Mouse (Mus musculus) midbrain, embryonic 15.5 days (tissue): ENCODE measurements around the gene Fcrl1. TPM values are rescaled to one million over a fixed set of nuclear protein-coding genes. Genes with fewer than 3 reads are reported as not detected.

Source experiments
- ATAC-seq: fragments of 200-750 bp; cut with Nextera tagmentation; replicated peaks from 2 replicates; pipeline ENCODE4 v1.8.0; 2017; ENCODE audit warnings: moderate TSS enrichment
- H3K27ac ChIP-seq: fragments of 300-500 bp; sonication (generic); 2 replicates; pipeline ENCODE4 v1.5.1; 2015; ENCODE audit warnings: mild to moderate bottlenecking, inconsistent platforms
- H3K27me3 ChIP-seq: fragments of 300-500 bp; sonication (generic); replicated peaks from 2 replicates; pipeline ENCODE4 v1.6.1; 2015; ENCODE audit warnings: inconsistent platforms
- H3K36me3 ChIP-seq: fragments of 300-500 bp; sonication (generic); replicated peaks from 2 replicates; pipeline ENCODE4 v1.6.1; 2015; ENCODE audit warnings: inconsistent platforms
- H3K4me1 ChIP-seq: fragments of 300-500 bp; sonication (generic); 2 replicates; pipeline ENCODE4 v1.6.1; 2015; ENCODE audit warnings: inconsistent platforms
- H3K4me2 ChIP-seq: fragments of 300-500 bp; sonication (generic); 2 replicates; pipeline ENCODE4 v1.6.1; 2015; ENCODE audit warnings: inconsistent platforms, mild to moderate bottlenecking, moderate library complexity
- H3K4me3 ChIP-seq: fragments of 300-500 bp; sonication (generic); 2 replicates; pipeline ENCODE4 v1.5.1; 2015; ENCODE audit warnings: mild to moderate bottlenecking, inconsistent platforms
- H3K9ac ChIP-seq: fragments of 300-500 bp; sonication (generic); 2 replicates; pipeline ENCODE4 v1.6.1; 2015; ENCODE audit warnings: mild to moderate bottlenecking, inconsistent platforms
- H3K9me3 ChIP-seq: fragments of 300-500 bp; sonication (generic); 2 replicates; pipeline ENCODE4 v1.6.1; 2016; ENCODE audit warnings: inconsistent platforms
- whole genome bisulfite sequencing: fragments of 180-500 bp; shearing (Covaris S2); methylation state at CpG from one replicate; pipeline ENCODE4 v1.1.7; 2015; ENCODE audit warnings: mixed read lengths; 5-methylcytosine and 5-hydroxymethylcytosine counted together
- polyA plus RNA-seq: library from polyadenylated mRNA; unstranded; fragments of >200 nt; fragmentation: Nextera tagmentation; extraction: Ambion mirVana; gene quantifications from 2 replicates; pipeline ENCODE4 v1.2.1, GENCODE M21; 2015

Fcrl1 gene
- polyA plus RNA-seq, 1 experiment from 2014 or later, result not detected

- 47% methylated on average over 7 of the region's 7 CpGs for WGBS
Observed at GRCm38 (mm10) chr3:87381806-87382712, 5.9 kb downstream of the Fcrl1 start.

GRCm38 (mm10) chr3:87383308-87383707 lies 7.1 kb downstream of the Fcrl1 start:
- H3K27me3 ChIP-seq, result no peaks in the 10 kb centered on the region
- WGBS, result 97% methylated on average over 3 of the region's 3 CpGs
- H3K4me1 ChIP-seq, result no peaks in the 10 kb centered on the region
- H3K27ac ChIP-seq, result no peak overlapping the region
- H3K4me2 ChIP-seq, result no peak overlapping the region
- H3K9me3 ChIP-seq, result no peaks in the 10 kb centered on the region
- no peak for ATAC-seq
- H3K9ac ChIP-seq, result no peak overlapping the region
- H3K36me3 ChIP-seq, result no peaks in the 10 kb centered on the region
- no peak overlapping the region for H3K4me3 ChIP-seq

More at GRCm38 (mm10) chr3:87381806-87382712, 5.9 kb downstream of the Fcrl1 start:
- no peak for ATAC-seq
- H3K4me1 ChIP-seq, result no peaks in the 10 kb centered on the region
- no peaks in the 10 kb centered on the region for H3K36me3 ChIP-seq
- no peak overlapping the region for H3K4me3 ChIP-seq
- H3K27me3 ChIP-seq, result no peaks in the 10 kb centered on the region
- H3K27ac ChIP-seq, result no peak overlapping the region; the same call in 1 of the 2 replicates
- no peak overlapping the region for H3K9ac ChIP-seq
- no peak overlapping the region for H3K4me2 ChIP-seq
- H3K9me3 ChIP-seq, result no peaks in the 10 kb centered on the region

- WGBS, result 88% methylated on average over 9 of the region's 9 CpGs
- H3K27me3 ChIP-seq, result no peaks in the 10 kb centered on the region
- H3K4me1 ChIP-seq, result no peaks in the 10 kb centered on the region
- no peaks in the 10 kb centered on the region for H3K36me3 ChIP-seq
- no peak overlapping the region for H3K27ac ChIP-seq
- H3K9ac ChIP-seq, result no peak overlapping the region
- no peak overlapping the region for H3K4me3 ChIP-seq
- H3K4me2 ChIP-seq, result no peak overlapping the region
- no peaks in the 10 kb centered on the region for H3K9me3 ChIP-seq
- ATAC-seq, result no peak
Observed at GRCm38 (mm10) chr3:87385105-87385504, 8.9 kb downstream of the Fcrl1 start.

GRCm38 (mm10) chr3:87390935-87391334 lies 14.7 kb downstream of the Fcrl1 start:
- Histone ChIP-seq H3K4me1 (no peaks in the 10 kb centered on the region), H3K27ac (no peak overlapping the region), H3K9me3 (no peaks in the 10 kb centered on the region), H3K27me3 (no peaks in the 10 kb centered on the region), H3K4me3 (no peak overlapping the region), H3K9ac (no peak overlapping the region), H3K36me3 (no peaks in the 10 kb centered on the region), H3K4me2 (no peak overlapping the region)
- ATAC-seq, result no peak
- WGBS, result 84% methylated on average over 1 of the region's 1 CpGs

GRCm38 (mm10) chr3:87398809-87399208 lies 22.6 kb downstream of the Fcrl1 start:
- H3K27me3 ChIP-seq, result no peaks in the 10 kb centered on the region
- ATAC-seq, result no peak
- H3K9me3 ChIP-seq, result no peaks in the 10 kb centered on the region
- 65% methylated on average over 4 of the region's 4 CpGs for WGBS
- no peak overlapping the region for H3K9ac ChIP-seq
- no peaks in the 10 kb centered on the region for H3K36me3 ChIP-seq
- H3K27ac ChIP-seq, result no peak overlapping the region
- no peaks in the 10 kb centered on the region for H3K4me1 ChIP-seq
- no peak overlapping the region for H3K4me3 ChIP-seq
- H3K4me2 ChIP-seq, result no peak overlapping the region

- Histone ChIP-seq H3K27ac (no peak overlapping the region), H3K9ac (no peak overlapping the region), H3K9me3 (no peaks in the 10 kb centered on the region), H3K27me3 (no peaks in the 10 kb centered on the region), H3K4me2 (no peak overlapping the region), H3K4me1 (no peaks in the 10 kb centered on the region), H3K4me3 (no peak overlapping the region), H3K36me3 (no peaks in the 10 kb centered on the region)
- ATAC-seq, result no peak
- 92% methylated on average over 4 of the region's 4 CpGs for WGBS
Observed at GRCm38 (mm10) chr3:87399906-87400305, 23.7 kb downstream of the Fcrl1 start.

GRCm38 (mm10) chr3:87401321-87401720 lies 25.1 kb downstream of the Fcrl1 start:
- Histone ChIP-seq H3K4me1 (no peaks in the 10 kb centered on the region), H3K27me3 (no peaks in the 10 kb centered on the region), H3K4me2 (no peak overlapping the region), H3K36me3 (no peaks in the 10 kb centered on the region), H3K9me3 (no peaks in the 10 kb centered on the region), H3K27ac (no peak overlapping the region), H3K4me3 (no peak overlapping the region), H3K9ac (no peak overlapping the region)
- WGBS, result 63% methylated on average over 5 of the region's 5 CpGs
- ATAC-seq, result no peak

- Histone ChIP-seq H3K27ac (no peak overlapping the region), H3K36me3 (no peaks in the 10 kb centered on the region), H3K9ac (no peak overlapping the region), H3K4me3 (no peak overlapping the region), H3K4me2 (no peak overlapping the region), H3K9me3 (no peaks in the 10 kb centered on the region), H3K27me3 (no peaks in the 10 kb centered on the region), H3K4me1 (no peaks in the 10 kb centered on the region)
- ATAC-seq, result no peak
- 33% methylated on average over 4 of the region's 4 CpGs for WGBS
Observed at GRCm38 (mm10) chr3:87408171-87408570, 32.0 kb downstream of the Fcrl1 start.

- H3K4me2 ChIP-seq, result no peak overlapping the region
- no peak overlapping the region for H3K27ac ChIP-seq
- H3K36me3 ChIP-seq, result no peaks in the 10 kb centered on the region
- no peaks in the 10 kb centered on the region for H3K9me3 ChIP-seq
- H3K4me1 ChIP-seq, result no peaks in the 10 kb centered on the region
- 77% methylated on average over 4 of the region's 4 CpGs for WGBS
- no peaks in the 10 kb centered on the region for H3K27me3 ChIP-seq
- no peak overlapping the region for H3K9ac ChIP-seq
- H3K4me3 ChIP-seq, result no peak overlapping the region
- no peak for ATAC-seq
Observed at GRCm38 (mm10) chr3:87409196-87409935, 33.2 kb downstream of the Fcrl1 start.

- WGBS, result 91% methylated on average over 6 of the region's 6 CpGs
- no peak overlapping the region for H3K4me3 ChIP-seq
Observed at GRCm38 (mm10) chr3:87410605-87411004, 34.4 kb downstream of the Fcrl1 start.

GRCm38 (mm10) chr3:87411150-87411549 lies 35.0 kb downstream of the Fcrl1 start:
- Histone ChIP-seq H3K27ac (no peak overlapping the region), H3K27me3 (no peaks in the 10 kb centered on the region), H3K9me3 (no peaks in the 10 kb centered on the region), H3K4me3 (no peak overlapping the region), H3K4me1 (no peaks in the 10 kb centered on the region), H3K9ac (no peak overlapping the region), H3K36me3 (no peaks in the 10 kb centered on the region), H3K4me2 (no peak overlapping the region)
- WGBS, result 16% methylated on average over 12 of the region's 12 CpGs
- no peak for ATAC-seq

More at GRCm38 (mm10) chr3:87410605-87411004, 34.4 kb downstream of the Fcrl1 start:
- Histone ChIP-seq H3K9me3 (no peaks in the 10 kb centered on the region), H3K4me2 (no peak overlapping the region), H3K36me3 (no peaks in the 10 kb centered on the region), H3K9ac (no peak overlapping the region), H3K4me1 (no peaks in the 10 kb centered on the region), H3K27ac (no peak overlapping the region), H3K27me3 (no peaks in the 10 kb centered on the region)
- no peak for ATAC-seq

- Histone ChIP-seq H3K4me1 (no peaks in the 10 kb centered on the region), H3K36me3 (no peaks in the 10 kb centered on the region), H3K4me3 (no peak overlapping the region), H3K27ac (no peak overlapping the region), H3K4me2 (no peak overlapping the region), H3K9ac (no peak overlapping the region), H3K9me3 (no peaks in the 10 kb centered on the region), H3K27me3 (no peaks in the 10 kb centered on the region)
- ATAC-seq, result no peak
- WGBS, result 51% methylated on average over 1 of the region's 1 CpGs
Observed at GRCm38 (mm10) chr3:87420645-87421044, 44.5 kb downstream of the Fcrl1 start.
